Mouse (Mus musculus) forebrain, postnatal 0 days (tissue): Measurements from ENCODE around the gene Lingo4. TPM values are rescaled to one million over a fixed set of nuclear protein-coding genes. Genes with fewer than 3 reads are reported as not detected.

Experiments used
- ATAC-seq: fragments of 200-750 bp; cut with Nextera tagmentation; 2 replicates; pipeline ENCODE4 v1.8.0; 2017; ENCODE audit warnings: mild to moderate bottlenecking, moderate library complexity
- DNase-seq: peaks from one replicate; pipeline ENCODE4 v3.0.0-alpha.2; 2015
- H3K27ac ChIP-seq: fragments of 300-500 bp; sonication (generic); 2 replicates; pipeline ENCODE4 v1.5.1; 2014; ENCODE audit warnings: low read depth, mild to moderate bottlenecking, antibody characterized with exemption, low read length, moderate library complexity, mixed read lengths
- H3K27me3 ChIP-seq: fragments of 300-500 bp; sonication (generic); 2 replicates; pipeline ENCODE4 v1.6.1; 2014; ENCODE audit warnings: mild to moderate bottlenecking, low read length, mixed read lengths; ENCODE audit not compliant: insufficient read depth
- H3K36me3 ChIP-seq: fragments of 300-500 bp; sonication (generic); 2 replicates; pipeline ENCODE4 v1.6.1; 2014; ENCODE audit warnings: mild to moderate bottlenecking, moderate library complexity; ENCODE audit not compliant: insufficient read depth
- H3K4me1 ChIP-seq: fragments of 300-500 bp; sonication (generic); 2 replicates; pipeline ENCODE4 v1.6.1; 2014; ENCODE audit warnings: antibody characterized with exemption; ENCODE audit not compliant: insufficient read depth
- H3K4me2 ChIP-seq: fragments of 300-500 bp; sonication (generic); 2 replicates; pipeline ENCODE4 v1.6.1; 2014; ENCODE audit warnings: low read depth, mild to moderate bottlenecking, moderate library complexity
- H3K4me3 ChIP-seq: fragments of 300-500 bp; sonication (generic); 2 replicates; pipeline ENCODE4 v1.5.1; 2014; ENCODE audit warnings: low read depth, low read length, mixed read lengths
- H3K9ac ChIP-seq: fragments of 300-500 bp; sonication (generic); 2 replicates; pipeline ENCODE4 v1.6.1; 2014; ENCODE audit warnings: mild to moderate bottlenecking
- H3K9me3 ChIP-seq: fragments of 300-500 bp; sonication (generic); 2 replicates; pipeline ENCODE4 v1.6.1; 2016; ENCODE audit warnings: low read length
- CTCF ChIP-seq: sonication (generic); IDR thresholded peaks from 2 replicates; pipeline ENCODE4 v1.5.1; 2016; ENCODE audit warnings: antibody characterized with exemption, control low read depth, low read depth
- WGBS: fragments of 180-500 bp; shearing (Covaris S2); extraction: QIAGEN DNeasy Blood & Tissue Kit; methylation state at CpG from one replicate; pipeline ENCODE4 v1.1.7; 2014; 5-methylcytosine and 5-hydroxymethylcytosine counted together
- polyA plus RNA-seq: library from polyadenylated mRNA; unstranded; fragments of >200 nt; fragmentation: Nextera tagmentation; extraction: Ambion mirVana; gene quantifications from 2 replicates; pipeline ENCODE4 v1.2.1, GENCODE M21; 2015
- total RNA-seq: library from RNA; depleted of rRNA; stranded (reverse); fragments of >200 nt; gene quantifications from 2 replicates; pipeline ENCODE4 v1.2.3, GENCODE M21; 2014

Lingo4 gene
- total and polyA plus RNA-seq, 2 experiments from 2014 or later: 1.0 to 1.2 TPM

DNA sequence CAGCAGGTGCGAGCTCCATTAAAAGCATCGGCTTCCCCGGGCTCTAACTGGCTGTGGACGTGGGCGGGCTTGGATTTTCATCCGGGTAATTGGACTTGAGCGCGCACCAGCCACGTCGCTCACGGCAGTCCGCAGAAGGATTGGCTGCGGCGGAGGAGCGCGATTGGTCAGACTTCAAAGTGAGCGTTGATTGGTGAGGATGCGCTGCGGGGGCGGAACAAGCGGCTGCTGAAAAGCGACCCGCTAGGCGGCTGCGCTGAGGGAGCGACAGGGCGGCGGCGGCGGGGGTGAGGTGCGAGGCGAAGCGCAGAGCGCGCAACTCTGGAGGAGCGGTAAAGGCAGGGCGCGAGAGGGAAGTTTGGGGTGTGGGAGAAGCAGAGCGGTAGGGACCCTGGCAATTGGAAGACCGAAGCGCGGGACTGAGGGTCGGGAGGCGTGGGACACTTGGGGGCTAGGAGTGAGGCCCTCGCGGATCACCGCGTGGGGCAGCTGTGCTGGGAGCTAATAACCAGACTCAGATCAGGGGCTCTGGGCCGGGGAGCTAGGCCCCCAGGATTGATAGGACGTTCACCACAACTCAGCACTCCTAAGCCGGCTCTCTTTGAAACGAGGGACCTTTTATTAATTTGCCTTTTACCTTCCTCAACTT, 14.8 kb downstream of the Lingo4 start, which contains the start of gene Tdrkh:
TSS of gene Tdrkh (plus strand) at position 243 of the 649 bp plus-strand sequence.
- ATAC-seq: peak; percentile 99
- Histone ChIP-seq H3K27ac (peak within 1 kb of the TSS; percentile 51), H3K4me1 (peaks cover 10% of the 10 kb centered on the region), H3K4me3 (peak within 1 kb of the TSS; percentile 67), H3K4me2 (peak within 1 kb of the TSS; percentile 93), H3K36me3 (no peaks in the 10 kb centered on the region), H3K9ac (peak within 1 kb of the TSS; percentile 55), H3K9me3 (no peaks in the 10 kb centered on the region), H3K27me3 (no peaks in the 10 kb centered on the region)
- 4% methylated on average over 52 of the region's 52 CpGs for WGBS
- peak; percentile 99 for DNase-seq
- TF ChIP-seq CTCF: peak; percentile 51

DNA sequence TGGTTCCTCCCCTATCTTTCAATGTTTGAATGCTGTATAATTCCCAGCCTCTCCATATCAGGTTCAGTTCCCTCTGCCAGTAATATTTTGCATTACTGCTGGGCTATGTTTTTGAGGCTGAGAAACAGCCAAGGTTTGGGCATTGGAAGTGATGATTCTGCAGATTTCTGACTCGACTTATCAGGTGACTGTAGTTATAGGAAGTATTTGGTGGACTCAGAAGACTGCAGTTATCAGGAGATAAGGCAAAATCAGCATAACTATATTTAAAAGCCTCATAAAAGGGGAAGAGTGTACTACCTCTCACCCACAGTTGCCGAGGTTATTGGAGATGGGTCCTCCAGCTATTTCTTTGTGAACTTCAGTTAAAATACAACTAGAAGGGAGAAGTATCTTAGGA, 32.7 kb downstream of the Lingo4 start:
- no peak overlapping the region for H3K4me3 ChIP-seq
- H3K9me3 ChIP-seq: no peaks in the 10 kb centered on the region
- H3K27me3 ChIP-seq: no peaks in the 10 kb centered on the region
- DNase-seq (no peak), ATAC-seq (no peak)
- peaks cover 43% of the 10 kb centered on the region for H3K36me3 ChIP-seq
- no peak overlapping the region for H3K9ac ChIP-seq
- H3K4me1 ChIP-seq: no peaks in the 10 kb centered on the region
- TF ChIP-seq CTCF: no peak
- 83% methylated on average over 2 of the region's 2 CpGs for WGBS
- no peak overlapping the region for H3K4me2 ChIP-seq
- H3K27ac ChIP-seq: no peak overlapping the region

DNA sequence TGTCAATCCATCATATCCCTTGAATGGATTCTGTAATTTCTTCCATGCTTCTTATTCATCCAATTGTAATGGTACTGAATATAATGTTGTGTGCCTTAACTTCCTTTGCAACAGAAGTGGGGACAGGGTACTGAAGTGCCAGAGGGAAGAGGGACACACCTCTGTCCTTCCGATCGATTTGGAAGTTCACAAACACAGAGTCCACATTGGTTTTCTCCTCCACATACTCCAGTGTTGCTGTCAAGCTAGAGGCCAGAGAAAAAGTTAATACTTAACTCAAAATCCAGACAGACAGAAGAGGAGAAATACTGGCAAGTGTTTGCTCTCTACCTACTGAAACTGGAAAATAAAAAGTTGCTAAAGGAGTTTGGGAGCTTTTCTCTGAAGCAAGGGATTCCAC, 36.0 kb downstream of the Lingo4 start:
- no peaks in the 10 kb centered on the region for H3K27me3 ChIP-seq

DNA sequence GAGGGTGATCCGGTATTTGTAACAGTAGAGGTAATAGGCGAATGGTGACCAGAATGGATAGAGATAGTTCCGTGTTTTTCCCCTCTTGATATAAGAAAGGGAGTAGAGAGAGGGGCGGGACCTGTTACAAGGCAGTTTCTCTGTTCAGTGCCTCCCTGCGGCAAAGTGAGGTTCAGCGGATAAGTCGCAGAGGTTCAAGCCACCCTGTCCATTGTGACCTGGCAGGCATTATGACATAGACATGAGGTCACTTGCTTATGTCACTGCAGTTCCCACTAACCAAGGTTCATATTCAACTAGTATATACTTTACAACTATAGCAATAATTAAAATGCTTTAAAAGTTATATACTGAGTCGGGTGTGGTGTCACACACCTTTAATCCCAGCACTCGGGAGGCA, 38.1 kb downstream of the Lingo4 start:
- no peak overlapping the region for H3K4me3 ChIP-seq
- no peaks in the 10 kb centered on the region for H3K4me1 ChIP-seq
- no peak overlapping the region for H3K9ac ChIP-seq
- DNase-seq (no peak), ATAC-seq (no peak)
- no peak overlapping the region for H3K27ac ChIP-seq
- H3K36me3 ChIP-seq: 0 out of 2 replicates have a peak, but pooled peaks cover 4% of the 10 kb centered on the region
- H3K4me2 ChIP-seq: no peak overlapping the region
- no peaks in the 10 kb centered on the region for H3K9me3 ChIP-seq
- WGBS: 86% methylated on average over 9 of the region's 9 CpGs
- H3K27me3 ChIP-seq: no peaks in the 10 kb centered on the region
- no peak for TF ChIP-seq CTCF

More for the DNA sequence above, 36.0 kb downstream of the Lingo4 start:
- Histone ChIP-seq H3K27ac (no peak overlapping the region), H3K9ac (no peak overlapping the region), H3K4me2 (no peak overlapping the region), H3K4me1 (no peaks in the 10 kb centered on the region), H3K9me3 (no peaks in the 10 kb centered on the region), H3K36me3 (peaks cover 20% of the 10 kb centered on the region), H3K4me3 (no peak overlapping the region)
- TF ChIP-seq CTCF: no peak
- WGBS: 92% methylated on average over 2 of the region's 2 CpGs
- ATAC-seq: no peak
- DNase-seq: no peak

DNA sequence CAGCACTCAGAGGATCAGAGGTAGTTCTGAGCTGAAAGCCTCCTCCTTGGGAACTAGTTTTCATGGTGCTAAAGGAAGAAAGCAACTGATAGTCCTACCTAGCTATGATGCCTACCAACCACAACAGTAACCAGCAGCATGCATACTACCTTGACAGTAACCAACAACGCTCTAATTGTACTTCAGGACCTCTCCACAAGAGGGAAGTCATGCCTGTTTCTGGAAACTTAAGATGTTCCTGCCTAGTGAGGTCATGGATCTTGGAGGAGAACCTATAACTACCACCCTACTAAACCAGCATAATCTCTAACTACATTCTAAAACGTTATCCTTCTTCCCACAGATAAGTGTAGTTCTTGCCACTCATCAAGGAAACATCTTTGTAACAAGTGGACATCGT, 42.9 kb downstream of the Lingo4 start:
- H3K4me3 ChIP-seq: no peak overlapping the region
- no peak overlapping the region for H3K9ac ChIP-seq
- no peaks in the 10 kb centered on the region for H3K9me3 ChIP-seq
- DNase-seq (peak; percentile 24), ATAC-seq (no peak)
- no peaks in the 10 kb centered on the region for H3K4me1 ChIP-seq
- peak; percentile 68 for TF ChIP-seq CTCF
- 48% methylated on average over 3 of the region's 3 CpGs for WGBS
- H3K4me2 ChIP-seq: no peak overlapping the region
- H3K27ac ChIP-seq: no peak overlapping the region
- no peaks in the 10 kb centered on the region for H3K27me3 ChIP-seq
- H3K36me3 ChIP-seq: peaks cover 14% of the 10 kb centered on the region

DNA sequence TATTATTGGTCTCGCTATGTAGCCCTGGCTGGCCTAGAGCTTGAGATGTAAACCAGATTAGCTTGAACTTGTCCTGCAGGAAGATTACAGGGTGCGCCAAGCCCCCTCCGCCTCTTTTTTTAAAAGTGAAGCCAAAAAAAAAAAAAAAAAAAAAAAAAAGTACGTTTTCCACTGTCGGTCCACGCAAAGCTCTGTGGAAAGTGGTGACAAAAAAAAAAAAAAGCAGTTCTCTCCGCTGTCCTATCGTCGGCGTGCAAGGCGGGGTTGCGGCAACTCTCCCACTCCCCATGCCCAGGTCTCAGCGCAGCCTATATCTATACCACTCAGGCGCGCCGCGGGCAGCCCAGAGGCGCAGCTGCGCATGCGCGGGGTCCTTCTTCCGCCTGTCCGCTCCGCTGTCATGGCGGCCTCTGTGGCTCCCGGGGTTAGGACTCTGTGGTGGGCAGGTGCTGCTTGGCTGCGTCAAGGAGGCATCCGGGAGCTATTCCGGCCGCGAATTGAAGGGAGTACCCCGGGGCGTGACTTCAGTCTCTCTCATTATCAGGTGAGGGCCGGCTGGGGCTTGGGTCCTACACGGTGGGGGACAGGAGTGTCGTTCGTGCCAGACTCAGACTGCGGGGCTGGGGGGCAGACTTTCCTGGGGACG, 44.8 kb downstream of the Lingo4 start, which contains the start of gene Mrpl9:
TSS of gene Mrpl9 (plus strand) at position 368 of the 646 bp plus-strand sequence.
- TF ChIP-seq CTCF: no peak
- WGBS: under 1% methylated on average over 39 of the region's 39 CpGs
- peak; percentile 97 for DNase-seq
- peak within 1 kb of the TSS; percentile 96 for H3K4me3 ChIP-seq
- ATAC-seq: peak; percentile 98
- no peaks in the 10 kb centered on the region for H3K9me3 ChIP-seq
- peaks cover 31% of the 10 kb centered on the region for H3K36me3 ChIP-seq
- H3K27me3 ChIP-seq: no peaks in the 10 kb centered on the region
- peak within 1 kb of the TSS; percentile 92 for H3K9ac ChIP-seq
- peak within 1 kb of the TSS; percentile 92 for H3K4me2 ChIP-seq
- H3K4me1 ChIP-seq: no peaks in the 10 kb centered on the region
- peak within 1 kb of the TSS; percentile 70 for H3K27ac ChIP-seq

DNA sequence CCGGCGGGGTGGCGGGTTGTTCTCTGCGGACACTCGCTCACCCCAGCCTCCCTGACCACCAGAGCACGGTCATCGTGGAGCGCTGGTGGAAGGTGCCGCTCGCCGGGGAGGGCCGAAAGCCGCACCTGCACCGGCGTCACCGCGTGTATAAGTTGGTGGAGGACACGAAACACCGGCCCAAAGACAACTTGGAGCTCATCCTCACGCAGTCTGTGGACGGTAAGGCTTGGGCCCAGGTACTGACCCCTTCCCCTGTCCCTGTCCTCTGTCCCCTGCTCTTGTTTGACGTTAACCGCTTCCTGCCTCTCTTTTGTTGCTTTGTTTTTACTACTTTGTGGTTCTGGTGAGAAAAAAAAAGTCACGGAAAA, 45.3 kb downstream of the Lingo4 start, which contains the start of gene Oaz3:
TSS of gene Oaz3 (minus strand) at position 319 of the 368 bp plus-strand sequence.
- Histone ChIP-seq H3K9ac (peak within 1 kb of the TSS; percentile 92), H3K4me2 (peak within 1 kb of the TSS; percentile 92), H3K36me3 (peaks cover 35% of the 10 kb centered on the region), H3K4me1 (no peaks in the 10 kb centered on the region), H3K9me3 (no peaks in the 10 kb centered on the region), H3K4me3 (peak within 1 kb of the TSS; percentile 96), H3K27me3 (no peaks in the 10 kb centered on the region), H3K27ac (peak within 1 kb of the TSS; percentile 70)
- under 1% methylated on average over 24 of the region's 24 CpGs for WGBS
- ATAC-seq: peak; percentile 44; the same call in 1 of the 2 replicates
- no peak for TF ChIP-seq CTCF
- DNase-seq: no peak
